Comparison of ENCODE assay signal across 8 mouse cellular contexts in genomic region chr17:24548435-24548834, GRCm38 (mm10). TPM values are rescaled to one million over a fixed set of nuclear protein-coding genes. Genes with fewer than 3 reads are reported as not detected.
DNase-seq lines count a peak whose midpoint lies in the region; ATAC-seq and TF ChIP-seq lines count a peak whose summit lies in the region.

No protein-coding gene starts in this region.

- intact Hi-C loops in left cerebral cortex, postnatal 36 days (cut with DNase I), result loop anchor here (5.0 kb wide), 2 partner anchors 84 to 119 kb away; partner anchors contain the start of genes Nthl1, Tsc2 and Zfp598

- H3K79me2 ChIP-seq in macrophage (ENCODE audit: inconsistent target), result peaks cover 29% of the 10 kb centered on the region

- ATAC-seq in embryonic facial prominence, embryonic 15.5 days (ENCODE audit: insufficient number of reproducible peaks, low FRiP score, low TSS enrichment, low read depth), result no peak
- ATAC-seq in megakaryocyte-erythroid progenitor cell, adult 5-6 weeks (replicated peaks; ENCODE audit: low FRiP score, low TSS enrichment, poor library complexity, severe bottlenecking), result no peak

- DNase-seq in lung, adult 2 months, result no peak
- DNase-seq in lung, postnatal 4 days, result no peak
- DNase-seq in kidney, adult 2 months, result peak; percentile 68
- DNase-seq in left cerebral cortex, postnatal 36 days (ENCODE audit: low spot score in 2 of 2), result no peak
- DNase-seq in adrenal gland, postnatal 10 days, result no peak

- H3K36me3 ChIP-seq in embryonic facial prominence, embryonic 15.5 days, result no peaks in the 10 kb centered on the region
- no peaks in the 10 kb centered on the region for H3K36me3 ChIP-seq in kidney, adult 2 months (ENCODE audit: control insufficient read depth, insufficient read depth, low read length)
- no peaks in the 10 kb centered on the region for H3K36me3 ChIP-seq in macrophage (ENCODE audit: inconsistent target)

- H3K27ac ChIP-seq in embryonic facial prominence, embryonic 15.5 days (replicated peaks), result peak overlapping the region; percentile 92; the same call in 1 of the 2 replicates
- peak overlapping the region; percentile 84 for H3K27ac ChIP-seq in kidney, adult 2 months (ENCODE audit: insufficient read depth, low read depth, low read length)
- H3K27ac ChIP-seq in macrophage, result peak overlapping the region; percentile 61

- peak overlapping the region; percentile 66 for H3K4me2 ChIP-seq in embryonic facial prominence, embryonic 15.5 days (replicated peaks)

- no peaks in the 10 kb centered on the region for H3K9me3 ChIP-seq in embryonic facial prominence, embryonic 15.5 days (replicated peaks)

- TF ChIP-seq CTCF in lung, adult 2 months (IDR thresholded peaks at IDR 0.05; ENCODE audit: insufficient read depth, low read length), result no peak
- TF ChIP-seq CTCF in kidney, adult 2 months (conservative IDR thresholded peaks at IDR 0.05; ENCODE audit: insufficient read depth, insufficient read length, low read depth, low read length), result no peak

- peaks cover 4% of the 10 kb centered on the region; the same call in 1 of the 2 replicates for H3K27me3 ChIP-seq in embryonic facial prominence, embryonic 15.5 days
- no peaks in the 10 kb centered on the region for H3K27me3 ChIP-seq in kidney, adult 2 months (replicated peaks; ENCODE audit: control insufficient read depth, insufficient read depth, low read length)

- WGBS in lung, adult 2 months, result 10% methylated on average over 9 of the region's 9 CpGs
- WGBS in embryonic facial prominence, embryonic 15.5 days, result 26% methylated on average over 9 of the region's 9 CpGs
- 13% methylated on average over 9 of the region's 9 CpGs for WGBS in kidney, adult 2 months
- WGBS in macrophage (ENCODE audit: missing documents), result 2% methylated on average over 9 of the region's 9 CpGs

- peak overlapping the region; percentile 83 for H3K4me3 ChIP-seq in lung, adult 2 months (replicated peaks; ENCODE audit: extremely low read depth, low read depth, low read length)
- peak overlapping the region; percentile 74 for H3K4me3 ChIP-seq in embryonic facial prominence, embryonic 15.5 days (replicated peaks)
- peak overlapping the region; percentile 60; the same call in 1 of the 2 replicates for H3K4me3 ChIP-seq in kidney, adult 2 months (ENCODE audit: insufficient read depth, low read depth, low read length)
- H3K4me3 ChIP-seq in macrophage (ENCODE audit: inconsistent target), result peak overlapping the region; percentile 55

- no peak overlapping the region for H3K9ac ChIP-seq in embryonic facial prominence, embryonic 15.5 days

- H3K4me1 ChIP-seq in lung, adult 2 months (ENCODE audit: control insufficient read depth, insufficient read depth, low read length), result peaks cover 7% of the 10 kb centered on the region; the same call in 1 of the 2 replicates
- H3K4me1 ChIP-seq in embryonic facial prominence, embryonic 15.5 days, result peaks cover 31% of the 10 kb centered on the region
- H3K4me1 ChIP-seq in kidney, adult 2 months (ENCODE audit: control insufficient read depth, insufficient read depth, low read length), result peaks cover 7% of the 10 kb centered on the region; the same call in 1 of the 2 replicates

- TF ChIP-seq POLR2A in lung, adult 2 months (IDR thresholded peaks at IDR 0.05; ENCODE audit: borderline replicate concordance, extremely low read depth, low read depth, low read length), result no peak
- TF ChIP-seq POLR2A in kidney, adult 2 months (IDR thresholded peaks at IDR 0.05; ENCODE audit: low read depth, low read length), result no peak

RNA-seq across cellular contexts. Expression of gene Pkd1, which starts 1.2 kb away (rescaled TPM):
- 136 and 146 TPM in 2 replicates for polyA plus RNA-seq in lung, adult 2 months (2012; rRNA removed)
- polyA plus RNA-seq in embryonic facial prominence, embryonic 15.5 days (2015; fragmentation: Nextera tagmentation; extraction: Ambion mirVana), result 32.6 and 36.7 TPM in 2 replicates
- 34.6 and 42.9 TPM in 2 replicates for polyA plus RNA-seq in kidney, adult 2 months (2012; rRNA removed)
- total RNA-seq in macrophage (2018; cell fraction: chromatin; rRNA removed), result 100 to 1,000 TPM in 13 of 26 experiments, 10 to 100 TPM in 13; 25.1 to 158 (median 102) TPM
- 10 to 100 TPM in 25 of 26 experiments, 1 to 10 TPM in 1; 7.6 to 34.1 (median 18.5) TPM for total RNA-seq in macrophage (2018; cell fraction: cytosol; rRNA removed)
- 100 to 1,000 TPM in 7 of 26 experiments, 10 to 100 TPM in 19; 18.4 to 169 (median 80.3) TPM for total RNA-seq in macrophage (2018; cell fraction: nucleus; rRNA removed)
- polyA plus RNA-seq in macrophage (2018), result 9.7 to 18.0 TPM (median 16.3 TPM) in 3 replicates
- total RNA-seq in megakaryocyte-erythroid progenitor cell, adult 5-6 weeks (2014; fragmentation: Nextera tagmentation), result 17.2 and 20.5 TPM in 2 replicates
- 4.6 and 5.4 TPM in 2 replicates for total RNA-seq in megakaryocyte-erythroid progenitor cell, adult 5-6 weeks (2017)
- total RNA-seq in left cerebral cortex, postnatal 36 days (2021), result 10 to 100 TPM; 62.7 to 85.4 TPM
- total RNA-seq in adrenal gland, postnatal 10 days (2021), result 10 to 100 TPM; 40.2 to 51.0 TPM

RNA-seq across cellular contexts. Expression of gene Rab26, which starts 14.4 kb away (rescaled TPM):
- 1.1 and 1.2 TPM in 2 replicates for polyA plus RNA-seq in lung, adult 2 months (2012; rRNA removed)
- polyA plus RNA-seq in embryonic facial prominence, embryonic 15.5 days (2015; fragmentation: Nextera tagmentation; extraction: Ambion mirVana), result 3.7 and 4.3 TPM in 2 replicates
- 0.56 and 0.58 TPM in 2 replicates for polyA plus RNA-seq in kidney, adult 2 months (2012; rRNA removed)
- 1 to 10 TPM in 15 of 26 experiments, under 1 TPM in 6, not detected in 5; 0.63 to 4.8 (median 2.2) TPM for total RNA-seq in macrophage (2018; cell fraction: chromatin; rRNA removed)
- under 1 TPM in 6 of 26 experiments, not detected in 20; 0.05 to 0.23 (median 0.14) TPM for total RNA-seq in macrophage (2018; cell fraction: cytosol; rRNA removed)
- 1 to 10 TPM in 10 of 26 experiments, under 1 TPM in 13, not detected in 3; 0.52 to 1.9 (median 0.94) TPM for total RNA-seq in macrophage (2018; cell fraction: nucleus; rRNA removed)
- not detected in 3 replicates for polyA plus RNA-seq in macrophage (2018)
- not detected in 2 replicates for total RNA-seq in megakaryocyte-erythroid progenitor cell, adult 5-6 weeks (2014; fragmentation: Nextera tagmentation)
- total RNA-seq in megakaryocyte-erythroid progenitor cell, adult 5-6 weeks (2017), result 1.3 TPM in 1 of 2 replicates, not detected in the other
- total RNA-seq in left cerebral cortex, postnatal 36 days (2021), result 10 to 100 TPM; 51.0 to 51.3 TPM
- 1 to 10 TPM; 1.2 to 1.5 TPM for total RNA-seq in adrenal gland, postnatal 10 days (2021)

RNA-seq across cellular contexts. Expression of gene Traf7, which starts 20.7 kb away (rescaled TPM):
- 237 and 263 TPM in 2 replicates for polyA plus RNA-seq in lung, adult 2 months (2012; rRNA removed)
- polyA plus RNA-seq in embryonic facial prominence, embryonic 15.5 days (2015; fragmentation: Nextera tagmentation; extraction: Ambion mirVana), result 92.8 and 95.7 TPM in 2 replicates
- 108 and 124 TPM in 2 replicates for polyA plus RNA-seq in kidney, adult 2 months (2012; rRNA removed)
- total RNA-seq in macrophage (2018; cell fraction: chromatin; rRNA removed), result 100 to 1,000 TPM; 173 to 419 (median 321) TPM
- total RNA-seq in macrophage (2018; cell fraction: cytosol; rRNA removed), result 10 to 100 TPM; 30.1 to 57.9 (median 41.2) TPM
- total RNA-seq in macrophage (2018; cell fraction: nucleus; rRNA removed), result 100 to 1,000 TPM in 19 of 26 experiments, 10 to 100 TPM in 7; 69.3 to 237 (median 137) TPM
- 42.9 to 61.3 TPM (median 48.4 TPM) in 3 replicates for polyA plus RNA-seq in macrophage (2018)
- 111 and 143 TPM in 2 replicates for total RNA-seq in megakaryocyte-erythroid progenitor cell, adult 5-6 weeks (2014; fragmentation: Nextera tagmentation)
- 66.3 and 84.8 TPM in 2 replicates for total RNA-seq in megakaryocyte-erythroid progenitor cell, adult 5-6 weeks (2017)
- total RNA-seq in left cerebral cortex, postnatal 36 days (2021), result 10 to 100 TPM; 69.6 to 95.6 TPM
- total RNA-seq in adrenal gland, postnatal 10 days (2021), result 100 to 1,000 TPM in 1 of 2 experiments, 10 to 100 TPM in 1; 83.5 to 104 TPM
